Mouse (Mus musculus) gastrocnemius, adult 18-20 months (tissue): ENCODE data around the gene Zfp386. TPM values are rescaled to one million over a fixed set of nuclear protein-coding genes. Genes with fewer than 3 reads are reported as not detected.
A peak's percentile ranks its signal among the peaks of the same experiment; 100 is the strongest.
"Not testable (repeated sequence)": the region's sequence is repeated elsewhere in the genome, so short reads cannot be mapped to it uniquely, and the experiment has no call there.

Source experiments
- DNase-seq: peaks from one replicate; pipeline ENCODE4 v3.0.0; 2021; ENCODE audit warnings: low spot score
- long read RNA-seq, 2 experiments: library from polyadenylated mRNA; stranded (forward); transcript quantifications; one replicate each; pipeline ENCODE4 v2.0.0; 2021
- total RNA-seq, 2 experiments: library from RNA; stranded (reverse); gene quantifications; 2 replicates each; pipeline ENCODE4 v1.2.3; 2021

The Zfp386 gene
- 10 to 100 TPM; 22.5 to 27.7 TPM for total RNA-seq
- long read RNA-seq, experiment 1, transcript Zfp386-201 (3 exons, 1,958 nt) = major isoform, 13 of 26 reads
- long read RNA-seq, experiment 1, partial matches to known transcripts = 2 of 26 reads
- long read RNA-seq, experiment 1, other reads (novel, unspliced or antisense) = 10 of 26 reads
- long read RNA-seq, experiment 2, transcript Zfp386-201 (3 exons, 1,958 nt) = major isoform, 22 of 35 reads
- long read RNA-seq, experiment 2, partial matches to known transcripts = 1 of 35 reads
- long read RNA-seq, experiment 2, other reads (novel, unspliced or antisense) = 12 of 35 reads

DNA sequence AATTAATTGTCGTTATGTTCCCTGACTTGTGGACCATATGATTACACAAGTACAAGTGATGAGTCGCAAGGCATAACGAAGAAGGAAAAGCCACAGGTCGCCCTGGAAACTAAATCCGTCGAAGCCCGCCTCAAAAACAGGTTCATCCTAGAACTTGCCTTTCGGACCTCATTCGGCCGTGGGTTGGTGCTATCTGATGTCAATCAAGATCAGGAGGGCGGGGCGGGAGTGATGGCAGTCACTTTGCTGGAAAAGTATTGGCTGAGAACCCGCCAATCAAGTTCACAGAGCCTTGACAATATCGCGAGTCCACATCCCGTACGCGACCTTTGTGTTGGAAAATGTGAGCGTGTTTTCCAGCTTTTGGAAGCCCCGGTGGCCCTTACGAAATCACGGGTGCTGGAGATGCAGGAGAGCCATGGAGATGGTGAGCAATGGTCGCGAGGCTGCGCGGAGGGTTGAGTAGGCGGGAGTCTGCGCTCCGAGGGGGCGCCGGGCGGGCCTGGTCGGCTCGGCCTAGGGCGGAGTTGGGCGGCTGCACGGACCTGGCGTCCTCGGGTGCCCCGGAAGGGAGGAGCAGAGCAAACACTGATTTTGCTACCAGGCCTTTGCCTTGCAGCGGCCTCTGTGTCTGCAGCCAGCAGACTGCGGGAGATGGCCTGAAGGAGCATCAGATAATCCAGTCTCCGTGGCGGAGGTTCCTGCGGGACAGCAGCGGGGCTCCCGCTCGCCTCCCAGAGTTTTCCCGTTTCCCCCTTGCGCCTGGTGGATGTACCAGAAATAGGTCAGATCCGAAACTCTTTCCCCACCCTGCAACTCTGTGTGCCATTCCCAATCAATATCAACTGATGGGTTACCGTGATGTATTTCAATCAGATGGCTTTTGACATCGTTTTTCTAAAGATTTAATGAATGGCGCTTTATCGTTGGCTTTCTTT, at the start of gene Zfp386:
TSS of gene Zfp386 (plus strand) at position 285 of the 938 bp plus-strand sequence.
- DNase-seq = peak; percentile 100

DNA sequence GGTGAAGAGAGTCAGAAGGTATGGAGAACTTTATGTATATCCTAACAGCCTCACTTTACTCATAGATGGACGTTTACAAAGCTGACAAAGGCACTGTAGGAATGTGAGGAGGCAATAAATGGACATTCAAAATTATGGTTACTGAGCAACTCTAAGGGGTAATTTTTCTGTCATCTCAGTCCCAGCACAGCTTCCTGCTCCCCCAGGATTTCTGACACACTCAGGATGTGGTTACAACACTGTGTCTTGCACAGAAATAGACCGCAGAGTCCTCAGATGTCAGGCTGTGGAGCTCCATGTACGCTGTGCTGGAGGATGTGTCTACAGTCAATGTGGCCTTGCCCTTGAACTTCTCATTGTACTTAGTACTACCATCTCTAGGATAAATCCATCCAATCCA, 47.7 kb upstream of the Zfp386 start:
- DNase-seq = not testable (repeated sequence)

DNA sequence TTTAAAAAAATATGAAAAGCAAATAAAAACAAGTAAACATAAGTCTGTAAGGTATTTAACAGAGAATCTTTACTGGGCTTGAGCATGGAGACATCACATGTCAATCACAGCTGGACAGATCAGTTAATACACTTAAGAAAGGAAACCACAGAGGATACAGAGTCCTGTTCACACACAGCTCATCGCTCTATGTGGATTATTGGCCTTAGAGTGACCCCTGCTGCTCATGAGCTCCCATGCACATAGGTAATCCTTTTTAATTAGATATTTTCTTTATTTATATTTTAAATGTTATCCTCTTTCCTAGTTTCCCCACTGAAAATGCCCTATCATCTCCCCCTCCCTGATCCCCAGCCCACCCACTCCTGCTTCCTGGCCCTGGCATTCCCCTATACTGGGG, 44.6 kb upstream of the Zfp386 start:
- DNase-seq = not testable (repeated sequence)

DNA sequence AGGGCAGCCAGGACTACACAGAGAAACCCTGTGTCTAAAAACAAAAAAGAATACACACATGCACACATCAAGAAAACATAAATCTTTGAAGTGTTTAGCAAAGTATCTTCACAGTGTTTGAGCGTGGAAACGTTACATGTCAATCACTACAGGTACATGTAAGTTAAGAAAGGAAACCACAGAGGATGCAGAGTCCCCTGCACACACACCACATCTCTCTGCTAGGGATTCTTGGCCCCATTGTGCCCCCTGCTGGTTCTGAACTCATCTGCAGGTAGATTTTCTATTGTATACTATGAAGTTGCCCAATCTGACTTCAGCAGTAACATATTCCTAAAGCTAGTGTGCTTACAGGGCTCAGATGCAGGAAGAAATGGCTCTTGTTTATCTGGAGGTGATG, 36.7 kb upstream of the Zfp386 start:
- no peak for DNase-seq

DNA sequence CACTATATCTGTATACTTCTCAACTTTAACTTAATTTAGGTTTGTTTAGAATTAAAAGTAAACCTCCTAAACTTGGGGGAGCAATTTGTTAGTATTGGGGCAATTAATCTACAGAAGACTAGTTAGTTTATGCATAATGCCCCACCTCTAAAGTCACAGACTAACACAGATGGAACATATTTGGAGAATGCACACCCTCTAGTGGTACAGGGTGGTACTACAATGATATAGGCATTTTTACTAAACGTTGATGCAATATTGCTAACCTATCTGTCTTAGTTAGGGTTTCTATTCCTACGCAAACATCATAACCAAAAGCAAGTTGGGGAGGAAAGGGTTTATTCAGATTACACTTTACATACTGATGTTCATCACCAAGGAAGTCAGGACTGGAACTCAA, 19.4 kb upstream of the Zfp386 start:
- no peak for DNase-seq

DNA sequence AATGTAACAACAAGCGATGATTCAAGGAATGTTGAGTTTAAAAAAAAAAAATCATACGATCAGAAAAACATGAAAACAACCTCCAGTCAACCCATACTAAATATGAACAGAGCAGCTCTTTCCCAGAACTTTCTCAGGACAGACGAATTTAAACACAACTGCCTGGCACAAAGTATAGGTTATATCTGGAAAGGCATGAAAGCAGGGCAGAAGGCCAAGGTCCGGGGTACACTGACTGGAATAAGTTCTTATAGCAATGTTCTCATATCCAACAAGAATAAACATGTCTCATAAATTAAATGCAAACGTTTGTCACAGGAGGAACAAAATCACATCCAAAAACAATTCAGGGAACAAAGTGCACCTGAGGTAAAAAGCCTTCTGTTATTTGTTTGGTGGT, 12.2 kb upstream of the Zfp386 start:
- no peak for DNase-seq

DNA sequence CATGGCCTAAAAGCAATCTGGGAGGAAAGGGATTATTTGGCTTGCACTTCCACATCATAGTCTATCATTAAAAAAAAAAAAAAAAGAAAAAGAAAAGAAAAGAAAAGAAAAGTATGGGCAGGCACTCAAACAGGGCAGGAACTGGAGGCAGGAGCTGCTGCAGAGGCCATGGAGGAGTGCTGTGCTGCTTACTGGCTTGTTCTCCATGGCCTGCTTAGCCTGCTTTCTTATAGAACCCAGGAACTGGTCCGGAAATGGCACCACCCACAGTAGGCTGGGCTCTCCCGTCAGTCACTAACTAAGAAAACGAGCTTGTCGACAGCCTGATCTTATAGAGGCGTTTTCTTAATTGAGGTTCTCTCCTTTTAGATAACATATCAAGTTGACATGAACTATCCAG, 2.7 kb upstream of the Zfp386 start:
- DNase-seq = no peak

DNA sequence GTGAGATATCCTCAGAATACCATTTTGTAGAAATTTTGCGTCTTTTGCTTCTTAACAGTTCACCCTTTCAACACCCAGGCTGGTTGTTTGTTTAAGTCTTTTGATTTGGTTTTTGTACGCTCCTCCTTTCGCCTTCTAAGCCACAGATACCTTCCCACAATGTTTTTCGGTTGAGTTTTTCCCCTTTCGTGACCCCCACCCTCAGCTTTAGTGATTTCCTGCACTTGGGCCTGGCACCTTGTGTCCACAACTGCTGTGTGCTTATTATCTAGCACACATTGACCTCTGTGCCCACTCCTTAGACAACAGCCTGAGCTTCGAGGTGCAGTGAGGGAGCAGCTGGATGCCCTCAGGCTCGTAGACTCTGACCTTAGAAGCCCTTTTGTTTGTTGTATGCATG, 1.2 kb downstream of the Zfp386 start:
- DNase-seq = no peak

DNA sequence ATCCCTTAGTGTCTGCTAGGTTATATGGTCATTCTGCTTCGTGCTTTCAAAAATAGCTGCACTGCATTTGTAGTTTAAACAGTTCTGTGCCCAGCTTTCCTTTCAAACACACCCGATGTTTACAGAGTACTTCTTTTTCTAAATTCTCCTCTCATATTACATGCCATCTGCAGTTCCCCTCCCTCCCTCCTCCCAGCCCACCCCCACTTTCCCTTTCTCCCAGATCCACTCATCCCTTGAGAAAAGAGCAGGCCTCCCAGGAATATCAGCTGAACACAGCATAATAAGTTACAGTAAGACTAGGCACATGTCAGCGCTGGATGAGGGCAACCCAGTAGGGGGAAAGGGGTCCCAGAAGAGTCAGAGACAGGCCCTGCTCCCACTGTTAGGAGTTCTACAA, 1.7 kb downstream of the Zfp386 start:
- DNase-seq = no peak

DNA sequence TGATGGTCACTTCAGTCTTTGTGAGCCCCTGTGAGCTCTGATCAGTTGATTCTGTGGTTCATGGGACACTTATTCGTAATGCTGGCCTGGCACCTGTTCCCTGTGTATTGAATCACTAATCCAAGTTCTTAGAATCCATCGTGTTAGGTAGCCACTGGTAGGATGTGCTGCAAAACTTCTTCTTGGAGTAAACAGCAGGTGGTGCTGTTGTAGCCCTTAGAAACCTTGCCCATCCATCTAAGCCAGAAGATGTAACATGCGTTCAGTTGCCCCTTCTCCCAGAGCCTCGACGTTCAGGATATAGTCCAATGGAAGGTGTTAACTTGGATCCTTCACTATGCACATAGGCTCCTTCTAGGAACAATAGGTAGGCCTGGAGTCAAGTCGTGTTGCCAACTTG, 2.2 kb downstream of the Zfp386 start:
- no peak for DNase-seq

DNA sequence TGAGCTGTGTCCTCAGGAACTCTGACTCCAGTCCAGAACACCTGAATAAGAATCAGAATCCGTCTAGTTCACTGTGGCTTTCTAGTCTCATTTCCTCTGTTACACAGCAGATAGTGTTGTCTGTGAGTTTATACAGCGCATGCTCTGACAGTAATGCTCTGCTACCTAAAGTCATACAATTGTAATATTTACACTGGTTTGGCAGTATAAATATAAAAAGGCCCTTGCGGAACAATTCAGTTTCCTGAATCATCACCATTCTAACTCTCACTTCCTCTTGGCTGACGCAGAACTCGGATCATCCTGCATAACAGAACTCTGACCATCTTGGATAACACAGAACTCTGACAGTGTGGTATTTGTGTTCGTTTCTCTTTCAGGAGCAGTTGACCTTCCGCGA, 6.8 kb downstream of the Zfp386 start:
- DNase-seq = no peak

DNA sequence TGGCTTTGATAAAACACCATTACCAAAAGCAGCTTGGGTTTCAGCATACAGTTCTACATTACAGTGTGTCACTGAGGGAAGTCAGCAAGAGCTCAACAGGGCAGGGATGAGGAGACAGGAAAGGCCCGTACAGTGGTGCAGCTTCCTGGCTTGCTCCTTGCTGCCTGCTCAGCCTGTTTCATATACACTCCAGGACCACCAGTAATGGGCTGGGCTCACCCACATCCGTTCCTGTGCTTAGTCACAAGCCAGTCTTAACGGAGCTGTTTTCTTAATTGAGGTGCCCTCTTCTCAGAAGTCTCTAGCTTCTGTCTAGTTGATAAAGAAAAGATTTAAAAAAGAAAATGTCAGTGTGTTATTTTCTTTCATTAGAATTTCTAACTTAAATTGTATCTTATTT, 8.6 kb downstream of the Zfp386 start:
- DNase-seq = no peak

DNA sequence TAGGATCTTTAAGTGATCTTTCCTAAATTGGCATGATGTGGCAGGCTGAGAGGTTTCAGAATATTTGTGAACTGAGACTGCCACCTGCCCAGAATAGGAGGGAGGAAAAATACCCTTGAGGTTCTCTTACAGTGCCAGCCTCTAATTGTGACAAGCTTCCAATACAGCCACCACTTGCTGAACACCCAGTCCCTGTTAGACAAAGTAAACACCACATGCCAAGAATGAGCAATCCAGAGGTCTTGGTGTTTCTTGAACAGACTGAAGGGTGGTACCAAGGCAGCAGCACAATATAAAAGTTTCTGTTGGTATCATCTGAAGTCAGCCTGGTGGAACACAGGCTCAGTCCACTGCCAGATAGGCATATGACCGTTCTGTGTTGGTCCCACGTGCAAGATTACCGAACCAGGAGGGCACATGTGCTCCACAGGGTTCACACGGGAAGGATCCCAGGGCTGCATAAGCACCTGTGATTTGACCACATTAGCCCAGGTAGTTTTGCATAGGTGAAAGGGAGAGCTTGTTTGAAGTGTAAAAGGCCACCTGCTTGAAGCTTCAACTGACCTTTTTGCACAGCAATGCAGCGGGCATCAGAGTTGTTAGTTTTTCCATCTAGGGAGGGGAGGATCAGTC, 14.2 kb downstream of the Zfp386 start:
- no peak for DNase-seq

DNA sequence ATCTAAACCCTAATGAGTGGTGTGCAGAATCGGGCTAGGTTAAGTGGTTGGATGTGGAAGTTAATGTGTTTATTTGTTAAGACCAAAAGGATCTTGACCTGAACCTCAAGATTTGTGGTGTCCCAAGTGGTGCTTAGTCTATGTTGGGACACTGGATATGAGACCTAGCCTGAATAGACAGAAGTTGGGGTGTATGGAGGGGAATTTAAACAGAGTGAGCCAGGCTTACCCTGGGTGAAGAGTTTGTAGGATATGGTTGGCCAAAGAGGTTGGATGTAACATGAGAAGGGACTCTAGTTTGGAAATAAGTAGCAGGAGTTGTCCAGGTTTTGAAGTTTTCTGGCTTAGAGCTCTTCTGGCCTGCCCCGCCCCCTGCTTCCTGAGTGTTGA, 14.7 kb downstream of the Zfp386 start:
- no peak for DNase-seq

DNA sequence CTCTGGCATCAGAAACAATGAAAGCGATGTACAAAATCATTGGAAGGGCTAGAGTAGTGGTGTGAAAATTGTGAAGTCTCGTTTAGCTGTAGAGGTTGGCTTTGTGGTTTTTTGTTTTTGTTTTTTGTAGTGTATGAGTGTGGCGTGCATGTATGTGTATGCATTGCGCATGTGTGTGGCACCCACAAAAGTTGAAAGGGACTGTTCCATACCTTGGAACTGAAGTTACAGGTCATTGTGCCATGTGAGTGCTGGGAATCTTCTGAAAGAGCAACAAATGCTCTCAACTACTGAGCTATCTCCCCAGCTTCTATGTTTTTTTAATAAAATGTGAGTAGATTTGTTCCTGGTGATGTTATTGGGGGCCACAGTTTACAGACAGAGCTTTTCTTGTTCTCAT, 15.5 kb downstream of the Zfp386 start:
- no peak for DNase-seq

DNA sequence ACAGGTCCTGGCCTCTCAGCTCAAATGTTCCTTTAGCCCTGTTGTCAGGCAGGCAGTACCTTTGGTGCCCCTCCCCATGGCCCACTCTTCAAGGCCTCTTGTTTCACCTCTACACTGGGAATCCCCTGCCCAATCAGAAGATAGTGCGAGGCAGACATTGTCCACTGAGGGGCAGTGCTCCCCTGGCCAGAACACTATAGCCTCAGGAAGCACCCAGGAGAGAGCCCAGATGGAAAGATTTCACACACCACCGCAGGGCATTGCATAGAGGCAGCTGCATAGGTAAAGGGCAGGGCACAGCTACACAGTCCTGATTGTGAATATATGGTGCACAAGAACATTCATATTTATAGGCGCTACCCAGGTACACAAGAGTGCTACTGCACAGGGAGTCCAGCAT, 23.5 kb downstream of the Zfp386 start:
- peak; percentile 50 for DNase-seq

DNA sequence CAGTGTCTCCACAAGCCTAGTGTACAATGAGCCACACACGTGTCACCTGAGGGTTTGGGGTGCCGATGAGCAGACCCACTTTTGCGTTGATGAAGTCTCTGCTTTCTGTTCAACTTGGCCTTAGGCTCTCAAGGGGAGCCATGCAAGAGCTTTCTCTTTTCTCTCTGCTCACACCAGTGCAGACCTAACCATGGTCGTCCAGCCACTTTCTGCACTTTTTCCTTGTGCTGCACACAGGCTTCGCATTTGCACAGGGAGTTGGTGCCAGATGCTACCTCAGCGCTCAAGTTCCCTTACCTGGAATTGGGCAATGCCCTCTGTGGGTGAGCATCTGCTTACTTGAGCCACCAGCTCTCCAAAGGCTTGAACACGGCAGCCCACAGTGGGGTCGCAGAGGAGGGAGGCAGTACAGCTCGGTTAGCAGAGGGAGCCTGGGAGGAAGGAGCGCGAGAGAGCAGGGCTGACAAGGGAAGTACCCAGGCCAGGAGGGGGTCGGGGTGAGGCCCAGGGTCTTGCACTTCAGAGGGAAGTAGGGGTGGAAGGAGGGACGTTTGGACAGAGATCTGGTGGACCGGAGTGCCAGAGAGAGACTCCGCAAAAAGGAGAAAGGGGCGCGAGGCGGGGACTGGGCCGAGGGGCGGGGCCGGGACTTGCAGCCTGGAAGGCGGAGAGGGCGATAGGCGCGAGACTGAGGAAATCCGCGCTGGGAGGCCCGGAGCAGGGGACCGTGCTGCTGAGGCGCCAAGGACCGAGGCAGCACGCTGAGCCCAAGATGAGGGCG, 29.7 kb downstream of the Zfp386 start, which contains the start of gene Vipr2:
TSS of gene Vipr2 (plus strand) at position 653 of the 781 bp plus-strand sequence.
- peak; percentile 55 for DNase-seq

DNA sequence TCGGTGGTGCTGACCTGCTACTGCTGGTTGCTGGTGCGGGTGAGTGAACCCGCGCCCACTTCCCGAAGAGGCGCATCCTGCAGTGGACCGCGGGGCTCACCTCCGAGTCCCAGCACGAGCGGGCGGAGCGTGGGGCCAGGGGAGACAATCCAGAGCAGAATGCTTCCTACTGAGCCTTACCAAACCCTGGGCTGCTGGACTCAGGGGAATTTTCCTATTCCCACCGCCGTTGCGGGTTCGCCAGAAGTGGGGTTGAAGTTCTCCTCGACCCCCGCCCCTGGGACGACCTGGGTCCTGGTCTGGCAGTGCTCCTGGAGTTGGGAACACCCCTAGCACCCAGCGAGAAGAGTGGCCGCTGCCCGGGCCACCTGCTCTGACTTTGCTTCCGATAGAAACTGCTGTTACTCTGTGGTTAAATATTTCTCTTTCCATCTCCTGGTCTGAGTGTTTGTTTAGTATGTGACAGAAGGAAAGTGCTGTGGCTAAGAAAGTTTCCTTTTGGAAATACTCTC, 30.4 kb downstream of the Zfp386 start:
- no peak for DNase-seq

DNA sequence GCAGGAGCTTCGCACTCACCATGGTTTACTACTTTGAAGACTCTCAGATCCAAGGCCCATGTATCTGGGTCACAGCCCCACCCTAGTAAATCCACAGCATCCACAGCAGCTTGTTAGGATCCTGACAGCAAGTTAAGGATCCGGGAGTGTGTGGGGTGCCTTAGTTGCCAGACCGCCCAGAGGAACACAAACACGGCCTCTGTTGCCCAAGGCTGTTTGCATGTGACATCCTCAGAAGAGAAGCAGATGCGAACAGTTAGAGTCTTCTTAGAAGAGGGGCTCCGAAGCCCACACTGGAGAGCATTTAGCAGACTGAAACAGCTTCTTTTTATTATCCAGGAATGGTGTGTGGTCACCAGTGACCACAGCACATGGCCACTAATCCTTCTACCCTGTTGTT, 35.6 kb downstream of the Zfp386 start:
- DNase-seq = no peak

DNA sequence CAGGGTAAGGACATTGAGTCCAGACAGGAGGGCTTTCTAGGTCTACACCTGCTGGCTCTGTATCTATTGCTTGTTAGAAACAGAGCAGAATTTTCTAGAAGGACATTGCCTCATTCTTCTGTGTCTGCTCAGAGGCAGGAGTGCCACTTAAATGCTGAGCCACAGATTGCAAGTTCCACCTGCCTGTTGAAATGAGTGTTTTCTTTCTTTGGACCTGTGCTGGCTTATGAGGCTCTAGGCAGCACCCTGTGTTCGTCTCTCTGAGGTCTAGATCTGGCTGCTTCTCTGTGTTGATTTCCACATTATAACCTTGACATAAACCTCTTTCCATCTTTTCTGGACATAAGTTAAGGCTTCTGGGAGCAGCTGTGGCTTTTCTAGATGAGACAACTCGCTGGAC, 36.8 kb downstream of the Zfp386 start:
- DNase-seq = no peak

DNA sequence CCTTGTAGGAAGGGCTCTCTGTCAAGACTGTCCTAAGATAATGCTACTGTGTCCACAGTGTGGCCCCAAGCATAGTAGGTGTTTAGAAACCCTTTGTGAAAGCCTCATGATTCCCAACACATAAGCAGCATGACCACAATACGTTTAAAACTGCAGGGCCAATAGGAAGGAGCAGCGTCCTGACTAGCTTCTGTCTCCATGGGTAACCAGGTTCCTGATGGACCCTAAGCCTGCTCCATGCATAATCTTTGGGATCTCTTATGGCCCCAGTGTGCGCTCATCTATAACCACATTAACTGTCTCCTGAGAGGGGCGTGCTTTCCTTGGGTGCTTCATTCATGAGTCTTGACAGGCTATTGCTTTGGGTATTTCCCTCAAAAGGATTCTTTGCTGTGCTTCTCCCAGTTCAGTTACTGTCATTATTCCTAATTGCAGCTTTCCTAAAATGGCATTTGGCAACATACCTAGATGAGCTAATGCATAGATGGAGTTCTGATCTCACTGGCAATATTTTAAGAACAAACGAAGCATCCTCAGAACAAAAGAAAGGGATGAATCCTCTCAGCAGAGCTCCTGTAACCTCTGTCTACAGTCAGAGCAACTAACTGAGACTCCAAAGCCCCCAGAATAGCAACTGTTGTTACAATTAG, 39.6 kb downstream of the Zfp386 start:
- DNase-seq = no peak
